Mouse (Mus musculus): ENCODE measurements around the gene Fgf22.

Fgf22 gene

DNA sequence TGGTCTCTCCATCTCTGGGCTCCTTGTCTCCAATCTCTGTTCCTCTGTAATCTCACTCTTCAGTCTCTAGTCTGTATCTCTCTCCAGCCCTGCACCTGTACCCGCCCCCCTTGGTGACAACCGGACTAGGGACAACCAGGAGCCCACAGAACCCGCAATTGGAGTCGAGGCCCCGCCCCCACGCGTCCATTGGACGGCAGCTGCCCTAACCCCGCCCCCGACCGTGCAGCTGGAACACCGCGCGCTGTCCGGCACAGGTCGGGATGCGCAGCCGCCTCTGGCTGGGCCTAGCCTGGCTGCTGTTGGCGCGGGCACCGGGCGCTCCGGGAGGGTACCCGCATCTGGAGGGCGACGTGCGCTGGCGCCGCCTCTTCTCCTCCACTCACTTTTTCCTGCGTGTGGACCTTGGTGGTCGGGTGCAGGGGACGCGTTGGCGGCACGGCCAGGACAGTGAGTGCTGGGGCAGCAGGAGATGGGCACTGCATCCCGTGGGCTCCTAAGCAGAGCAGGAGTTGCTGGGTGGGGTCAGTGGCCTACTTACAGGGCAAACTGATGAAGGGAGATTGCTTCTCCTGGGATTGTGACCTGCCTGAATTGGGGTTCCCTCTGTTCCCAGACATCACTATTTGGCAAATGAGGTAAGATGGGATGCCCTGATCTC is at the start of gene Fgf22:
Gene Fgf22 (plus strand): TSS at position 221 of the 661 bp plus-strand sequence.
- peak; percentile 73 to 82 for DNase-seq

DNA sequence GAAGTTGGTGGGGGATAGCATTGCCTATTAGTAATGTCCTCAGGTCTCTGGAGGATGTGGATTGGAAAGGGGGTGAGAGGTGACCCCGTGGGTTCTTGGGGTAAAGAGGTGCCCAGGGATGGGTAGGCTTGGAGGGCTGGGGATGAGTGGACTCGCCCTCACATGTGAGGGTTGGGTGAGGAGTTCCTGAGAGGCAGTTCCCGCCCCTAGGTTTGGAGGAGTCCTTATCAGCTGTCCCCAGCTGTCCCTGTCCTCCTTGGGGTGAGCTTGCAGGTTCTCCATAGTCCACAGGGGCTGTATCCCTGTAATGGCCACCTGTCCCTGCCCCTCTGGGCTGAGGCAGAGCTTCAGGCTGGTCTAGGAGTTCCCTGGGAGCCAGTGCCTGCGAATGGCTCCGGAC is 48.9 kb upstream of the Fgf22 start:
- DNase-seq, result no peak

DNA sequence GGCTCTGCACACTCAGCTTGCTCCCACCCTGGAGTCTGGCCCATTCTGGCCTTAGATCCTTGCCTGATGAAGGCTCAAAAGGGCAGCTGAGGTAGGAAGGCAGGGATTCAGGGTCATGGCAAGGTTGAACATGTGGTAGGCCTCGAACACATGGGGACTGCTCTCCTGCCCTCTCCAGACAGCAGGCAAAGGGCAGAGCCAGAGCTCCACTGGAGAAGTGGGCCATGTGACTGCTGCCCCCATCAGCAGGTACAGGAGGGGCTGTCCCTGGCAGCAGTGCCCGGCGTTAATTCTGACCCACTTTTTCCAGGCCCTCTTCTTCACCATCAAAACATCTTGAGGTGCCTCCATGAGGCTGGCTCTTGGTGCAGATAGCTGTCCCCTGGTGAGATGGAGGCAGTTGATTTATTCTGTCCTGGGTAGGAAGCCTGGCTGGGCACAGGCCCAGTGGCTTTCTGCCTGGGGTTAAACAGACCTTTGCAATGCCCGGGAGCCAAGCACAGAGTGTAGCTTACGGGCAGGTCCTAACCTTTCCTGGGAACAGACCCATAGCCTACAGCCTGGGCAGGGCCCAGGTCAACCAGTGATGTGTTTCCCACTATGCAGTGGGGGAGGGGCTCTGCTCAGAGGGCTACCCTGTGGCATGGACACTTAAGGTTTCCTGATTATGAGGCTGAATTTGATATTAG is 48.3 kb upstream of the Fgf22 start:
- no peak for DNase-seq

DNA sequence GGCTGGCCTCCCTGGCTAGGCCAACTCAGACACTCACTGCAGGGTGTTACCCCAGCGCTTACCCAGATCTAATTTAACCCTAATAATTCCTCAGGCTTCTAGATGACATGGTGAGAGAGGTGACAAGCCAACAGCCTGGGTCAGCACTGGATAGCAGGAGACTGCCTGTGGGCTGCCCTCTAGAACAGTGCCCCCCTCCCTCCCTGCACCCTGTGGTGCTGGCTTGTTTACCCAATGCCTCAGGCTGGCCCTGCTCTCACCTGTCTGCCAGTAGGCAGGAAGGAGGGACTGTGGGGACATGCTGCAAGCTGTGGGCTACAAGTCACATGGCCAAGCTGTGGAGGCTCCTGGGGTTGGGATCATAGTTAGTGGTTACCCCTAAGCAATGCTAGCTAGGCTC is 47.7 kb upstream of the Fgf22 start:
- DNase-seq, result no peak

DNA sequence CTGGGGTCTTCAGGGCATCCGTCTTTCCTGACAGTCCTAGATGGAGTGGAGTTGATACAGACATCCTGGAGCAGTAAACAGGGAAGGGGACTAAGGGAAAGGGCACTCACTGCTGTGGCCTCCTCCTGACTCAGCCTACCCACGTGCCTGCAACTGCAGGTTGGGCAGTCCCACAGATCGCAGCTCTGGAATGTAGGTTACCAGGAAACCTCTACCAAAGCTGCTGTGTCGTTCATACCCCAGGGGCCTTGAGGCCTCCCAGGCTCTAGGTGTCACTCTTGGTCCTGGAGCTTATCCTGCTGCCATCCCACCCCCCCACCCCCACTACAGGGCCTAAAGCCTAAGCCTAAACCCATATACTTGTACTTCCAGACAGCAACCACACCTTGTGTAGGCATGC is 47.1 kb upstream of the Fgf22 start:
- no peak for DNase-seq

DNA sequence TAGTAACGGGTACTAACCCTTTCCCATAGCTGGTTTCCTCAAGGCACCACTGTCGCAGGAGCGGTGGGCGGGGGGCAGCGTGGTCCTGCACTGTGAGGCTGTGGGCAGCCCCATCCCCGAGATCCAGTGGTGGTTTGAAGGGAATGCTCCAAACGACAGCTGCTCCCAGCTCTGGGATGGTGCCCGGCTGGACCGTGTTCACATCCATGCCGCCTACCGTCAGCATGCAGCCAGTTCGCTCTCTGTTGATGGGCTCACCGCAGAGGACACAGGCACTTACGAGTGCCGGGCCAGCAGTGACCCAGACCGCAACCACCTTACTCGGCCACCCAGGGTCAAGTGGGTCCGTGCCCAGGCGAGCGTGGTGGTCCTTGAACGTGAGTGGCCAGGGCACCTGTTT is 46.2 kb upstream of the Fgf22 start:
- no peak for DNase-seq

DNA sequence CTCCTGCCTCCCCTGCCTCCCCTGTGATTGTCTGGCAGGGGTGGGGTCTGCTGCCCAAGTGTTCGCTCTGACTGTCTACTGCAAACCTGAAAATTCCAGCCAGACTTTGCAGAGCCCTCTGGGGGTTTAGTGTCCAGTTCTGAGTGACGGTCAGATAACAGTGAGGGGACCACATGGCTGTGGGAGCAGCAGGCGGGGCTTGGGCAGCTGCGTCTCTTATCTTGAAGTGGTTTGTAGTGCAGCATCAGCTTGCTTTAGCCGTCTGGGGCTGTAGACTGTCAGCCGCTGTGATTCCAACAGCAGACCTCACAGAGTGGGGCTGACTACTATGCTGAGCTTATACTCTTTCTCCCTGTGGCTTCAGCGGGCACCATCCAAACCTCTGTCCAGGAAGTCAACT is 45.6 kb upstream of the Fgf22 start:
- no peak for DNase-seq

DNA sequence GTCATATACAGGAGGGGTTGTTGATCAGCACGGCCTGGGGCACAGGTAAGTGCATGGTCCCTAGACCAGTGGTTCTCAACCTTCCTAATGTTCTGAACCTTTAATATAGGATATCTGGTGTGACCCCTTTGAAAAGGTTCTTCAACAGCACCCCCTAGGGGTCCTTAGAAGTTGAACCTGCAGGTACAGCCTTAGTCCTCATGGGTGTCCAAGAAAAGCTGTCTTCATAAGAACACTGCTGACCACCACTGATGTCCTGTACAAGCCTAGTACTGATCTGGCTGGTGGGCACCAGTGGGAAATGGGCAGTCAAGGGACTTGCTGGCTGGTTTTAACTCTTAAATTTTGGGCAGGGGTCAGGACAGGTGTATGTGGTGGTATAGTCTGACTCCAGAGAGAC is 42.8 kb upstream of the Fgf22 start:
- no peak for DNase-seq

DNA sequence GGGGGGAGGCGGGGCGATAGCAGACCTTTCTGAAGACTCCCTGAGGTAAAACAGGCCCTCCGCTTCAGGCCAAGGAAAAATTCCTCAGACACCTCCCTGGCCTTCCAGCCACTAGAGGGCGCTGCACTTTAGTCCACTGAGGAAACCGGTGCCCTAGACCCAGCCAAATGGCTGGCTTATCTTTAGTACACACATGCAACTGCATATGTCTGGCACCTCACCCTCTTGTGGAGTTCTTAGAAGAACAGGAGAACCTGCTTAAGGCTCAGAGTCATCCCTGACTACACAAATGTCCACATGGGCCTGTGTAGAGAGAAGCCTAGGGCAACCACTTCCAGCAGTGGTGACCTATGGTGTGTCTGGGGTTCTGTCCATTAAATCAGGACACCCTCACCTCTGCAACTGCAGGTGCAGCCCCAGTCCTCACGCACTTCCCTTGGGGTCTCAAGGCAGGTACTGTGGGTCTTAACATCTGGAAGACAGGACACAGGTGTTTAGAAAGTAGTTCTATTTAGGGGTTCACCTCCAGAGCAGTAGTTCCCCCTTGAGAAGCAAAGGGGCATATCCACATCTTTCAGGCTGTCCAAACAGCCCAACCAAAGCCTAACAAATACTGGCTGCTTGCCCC is 42.3 kb upstream of the Fgf22 start:
- peak; percentile 62 to 78 for DNase-seq

DNA sequence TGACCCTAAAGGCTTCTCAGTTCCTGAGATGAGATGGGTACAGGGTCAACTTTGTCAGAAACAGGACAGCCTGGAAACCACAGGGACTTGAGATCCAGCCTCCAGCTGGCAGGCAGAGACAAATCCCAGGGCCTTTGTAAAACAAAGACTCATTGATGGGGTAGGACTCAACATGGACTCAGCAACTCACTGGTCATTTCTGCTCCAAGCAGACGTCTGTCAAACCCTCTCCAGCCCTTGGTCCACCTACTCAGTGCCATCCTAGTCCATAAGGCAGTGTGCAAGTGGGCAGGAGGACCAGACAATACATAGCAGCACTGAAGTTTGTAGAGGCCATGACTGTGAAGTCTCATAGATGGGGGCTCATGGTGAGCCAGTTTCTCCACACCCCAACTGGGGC is 41.7 kb upstream of the Fgf22 start:
- no peak for DNase-seq

DNA sequence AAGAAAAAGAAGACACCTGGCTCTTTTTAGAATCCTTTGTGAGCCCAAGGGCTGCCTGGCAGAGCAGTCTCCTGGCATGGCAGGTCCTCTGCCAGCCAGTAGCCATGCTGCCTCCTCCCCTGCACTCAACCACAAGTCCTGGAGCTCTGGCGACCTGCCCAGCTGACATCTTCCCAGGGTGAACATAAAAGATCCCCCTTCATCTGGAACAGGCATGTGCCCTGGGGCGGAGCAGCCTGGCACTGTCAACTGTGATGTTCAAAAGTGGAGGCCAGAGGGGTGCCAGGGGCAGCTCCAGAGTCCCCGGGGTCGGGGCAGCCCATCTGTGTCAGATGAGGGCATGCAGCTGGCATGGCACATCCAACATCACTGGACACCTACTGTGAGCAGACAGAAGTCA is 39.9 kb upstream of the Fgf22 start:
- no peak for DNase-seq

DNA sequence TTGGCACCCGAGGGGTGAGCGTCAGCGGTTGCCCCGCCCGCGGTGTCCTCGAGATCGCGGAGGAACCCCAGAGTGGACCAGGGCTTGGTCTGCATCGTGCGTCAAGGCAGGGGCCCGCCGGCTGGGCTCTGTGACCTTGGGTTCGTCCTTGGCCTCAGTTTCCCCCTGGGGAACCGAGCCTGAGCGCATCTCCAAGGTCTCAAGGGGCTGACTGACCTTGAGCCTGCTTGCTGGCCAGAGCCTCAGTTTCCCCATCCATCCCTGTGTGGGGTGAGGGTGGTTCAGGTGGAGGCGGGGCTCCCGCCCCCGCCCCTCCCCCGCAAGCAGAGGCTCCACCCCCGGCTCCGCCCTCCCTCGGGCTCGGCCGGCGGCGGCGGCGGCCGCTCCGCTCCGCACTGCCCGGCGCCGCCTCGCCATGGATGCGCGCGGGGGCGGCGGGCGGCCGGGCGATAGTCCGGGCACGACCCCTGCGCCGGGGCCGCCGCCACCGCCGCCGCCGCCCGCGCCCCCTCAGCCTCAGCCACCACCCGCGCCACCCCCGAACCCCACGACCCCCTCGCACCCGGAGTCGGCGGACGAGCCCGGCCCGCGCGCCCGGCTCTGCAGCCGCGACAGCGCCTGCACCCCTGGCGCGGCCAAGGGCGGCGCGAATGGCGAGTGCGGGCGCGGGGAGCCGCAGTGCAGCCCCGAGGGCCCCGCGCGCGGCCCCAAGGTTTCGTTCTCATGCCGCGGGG is 38.5 kb upstream of the Fgf22 start, which contains the start of gene Hcn2:
Gene Hcn2 (plus strand): TSS at position 381 of the 734 bp plus-strand sequence.
- no peak for DNase-seq

DNA sequence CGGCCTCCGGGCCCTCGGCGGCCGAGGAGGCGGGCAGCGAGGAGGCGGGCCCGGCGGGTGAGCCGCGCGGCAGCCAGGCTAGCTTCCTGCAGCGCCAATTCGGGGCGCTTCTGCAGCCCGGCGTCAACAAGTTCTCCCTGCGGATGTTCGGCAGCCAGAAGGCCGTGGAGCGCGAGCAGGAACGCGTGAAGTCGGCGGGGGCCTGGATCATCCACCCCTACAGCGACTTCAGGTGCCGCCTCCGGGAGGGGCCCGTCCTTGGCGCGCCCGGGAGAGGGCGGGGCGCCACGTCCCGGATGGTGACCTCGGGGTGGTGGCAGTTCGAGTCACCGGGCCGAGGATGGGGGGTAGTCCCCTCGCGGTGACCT is 37.9 kb upstream of the Fgf22 start:
- no peak for DNase-seq

DNA sequence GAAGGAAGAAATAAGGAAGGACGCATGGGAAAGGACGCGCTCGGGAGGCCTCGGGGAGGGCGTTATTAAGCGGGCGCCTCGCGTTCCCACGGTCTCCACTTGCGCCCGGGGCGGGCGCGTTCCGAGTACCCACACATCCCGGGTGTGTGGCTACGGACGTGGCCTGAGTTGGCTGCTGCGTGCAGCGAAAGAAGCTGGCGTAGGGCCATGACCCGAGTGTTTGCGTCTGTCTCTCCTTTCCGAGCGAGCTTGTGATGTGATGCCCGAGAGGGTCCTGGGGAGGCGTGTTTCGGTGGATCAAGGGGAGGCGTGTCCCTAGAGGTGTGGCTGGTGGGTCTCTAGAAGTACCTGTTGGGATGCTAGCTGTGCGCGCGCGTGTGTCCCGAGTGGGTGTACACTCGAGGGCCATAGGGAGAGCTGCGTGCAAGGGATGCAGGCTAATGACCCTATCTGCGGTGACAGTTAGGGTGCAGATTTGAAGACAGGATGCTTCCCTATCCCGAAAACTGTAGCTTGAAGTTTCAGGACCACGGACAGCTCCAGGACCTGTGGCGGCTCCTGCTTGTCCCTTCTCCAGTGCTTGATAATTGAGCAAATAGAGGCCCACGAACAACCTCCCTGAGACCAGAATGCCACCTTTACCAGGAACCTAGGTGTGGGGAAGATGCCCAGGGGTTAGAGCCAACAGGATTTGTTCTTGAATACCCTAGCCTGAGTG is 37.1 kb upstream of the Fgf22 start:
- peak in 1 of 2 experiments; percentile 79 for DNase-seq

DNA sequence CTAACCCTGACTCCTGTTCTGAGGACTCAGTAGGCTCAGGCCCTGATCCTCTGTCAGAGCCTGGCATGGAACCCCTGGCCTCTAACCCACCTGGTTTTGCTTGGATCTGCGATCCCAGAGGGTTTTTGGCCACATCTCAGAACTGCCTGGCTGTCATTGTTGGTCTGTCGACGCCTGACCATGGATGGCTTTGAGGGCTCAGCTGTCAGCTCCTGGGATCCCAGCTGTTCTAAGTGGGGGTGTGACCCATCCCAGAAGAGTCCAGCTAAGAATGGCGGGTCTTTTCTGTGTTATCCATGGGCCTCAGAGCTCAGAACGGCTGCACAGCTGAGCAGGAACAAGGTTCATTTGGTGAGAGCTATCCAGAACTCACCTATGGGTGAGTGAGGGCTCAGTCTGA is 33.8 kb upstream of the Fgf22 start:
- no peak for DNase-seq

DNA sequence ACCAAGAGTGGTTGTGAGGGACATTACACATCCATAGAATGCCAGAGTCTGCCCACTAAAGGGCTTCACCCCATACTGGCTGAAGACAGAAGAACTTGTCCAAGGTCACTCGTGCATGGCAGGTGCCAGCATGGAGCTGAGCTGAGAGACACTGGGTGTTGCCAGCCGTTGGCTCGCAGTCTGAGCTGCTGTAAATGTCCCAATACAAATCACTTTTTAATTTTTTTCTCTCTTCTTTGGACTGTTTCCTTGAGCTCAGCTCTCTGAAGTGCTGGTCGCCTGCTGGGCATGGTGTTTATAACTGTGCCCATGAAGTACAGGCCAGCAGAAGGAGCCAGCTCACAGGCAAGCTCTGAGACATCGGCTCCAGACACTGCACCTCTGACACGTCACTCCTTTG is 31.8 kb upstream of the Fgf22 start:
- no peak for DNase-seq

DNA sequence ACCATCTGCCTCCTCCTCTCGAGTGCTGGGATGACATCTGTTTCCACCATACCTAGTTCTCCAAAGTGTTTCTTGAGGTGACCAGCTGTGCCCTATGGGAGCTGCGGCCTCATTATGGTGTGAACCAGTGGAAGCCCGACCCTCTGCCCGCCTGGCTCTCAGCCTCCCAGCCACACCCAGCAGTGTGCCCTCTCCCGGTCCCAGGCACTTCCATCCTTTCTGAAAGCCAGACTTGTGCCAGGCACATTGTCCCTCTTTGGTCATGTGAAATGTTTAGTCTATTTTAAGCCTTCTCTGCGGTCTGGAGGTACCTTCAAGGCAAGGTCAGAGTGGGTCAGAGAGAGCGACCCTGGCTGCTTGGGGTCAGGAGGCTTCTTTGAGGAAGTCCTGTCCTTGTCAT is 31.2 kb upstream of the Fgf22 start:
- DNase-seq, result no peak

DNA sequence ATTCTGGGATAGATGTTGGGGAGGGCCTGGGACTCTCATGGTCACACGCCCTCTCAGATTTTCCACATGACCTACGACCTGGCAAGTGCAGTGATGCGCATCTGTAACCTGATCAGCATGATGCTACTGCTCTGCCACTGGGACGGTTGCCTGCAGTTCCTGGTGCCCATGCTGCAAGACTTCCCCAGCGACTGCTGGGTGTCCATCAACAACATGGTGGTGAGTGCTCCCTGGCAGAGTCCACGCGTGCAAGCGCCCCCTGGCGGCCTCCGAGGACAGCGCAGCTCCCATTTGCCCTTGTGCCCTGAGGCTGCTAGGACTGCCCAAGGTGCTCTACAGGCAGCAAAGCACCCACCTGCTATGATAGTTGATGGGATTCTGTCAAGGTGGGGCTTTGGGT is 28.8 kb upstream of the Fgf22 start:
- peak; percentile 43 to 68 for DNase-seq

DNA sequence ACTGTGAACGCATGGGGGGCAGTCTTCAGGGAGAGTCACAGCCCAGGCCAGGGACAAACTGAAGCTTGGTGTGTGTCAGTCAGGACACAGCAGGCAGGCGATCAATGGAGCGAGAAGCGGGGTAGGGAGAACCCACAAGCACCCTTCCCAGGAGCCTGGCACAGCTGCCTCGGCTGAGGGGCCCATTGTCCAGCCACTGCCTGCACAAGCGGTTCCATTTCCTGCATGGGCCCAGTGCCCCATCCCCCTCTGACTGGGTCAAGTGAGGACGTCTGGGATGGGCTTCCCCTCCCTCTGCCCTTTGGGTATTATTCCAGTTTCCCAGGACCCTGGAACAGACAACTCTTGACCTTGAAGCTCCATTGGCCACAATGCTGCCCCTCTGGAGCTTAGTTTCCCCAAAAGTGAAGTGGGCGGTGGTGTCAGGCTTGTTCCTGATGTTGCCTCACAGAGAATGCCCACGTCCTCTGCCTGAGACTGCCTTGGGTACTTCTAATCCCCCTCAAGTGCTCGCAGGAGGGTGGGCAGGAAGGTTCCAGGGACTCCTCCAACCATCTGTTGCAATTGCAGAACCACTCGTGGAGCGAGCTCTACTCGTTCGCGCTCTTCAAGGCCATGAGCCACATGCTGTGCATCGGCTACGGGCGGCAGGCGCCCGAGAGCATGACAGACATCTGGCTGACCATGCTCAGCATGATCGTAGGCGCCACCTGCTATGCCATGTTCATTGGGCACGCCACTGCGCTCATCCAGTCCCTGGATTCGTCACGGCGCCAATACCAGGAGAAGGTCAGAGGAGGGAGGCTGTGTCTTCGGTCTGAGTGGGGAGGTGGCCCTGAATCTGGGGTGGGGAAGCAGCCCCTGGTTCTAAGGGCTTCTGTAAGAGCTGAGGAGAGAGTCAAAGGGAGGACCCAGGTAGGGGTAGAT is 26.3 kb upstream of the Fgf22 start:
- no peak for DNase-seq

DNA sequence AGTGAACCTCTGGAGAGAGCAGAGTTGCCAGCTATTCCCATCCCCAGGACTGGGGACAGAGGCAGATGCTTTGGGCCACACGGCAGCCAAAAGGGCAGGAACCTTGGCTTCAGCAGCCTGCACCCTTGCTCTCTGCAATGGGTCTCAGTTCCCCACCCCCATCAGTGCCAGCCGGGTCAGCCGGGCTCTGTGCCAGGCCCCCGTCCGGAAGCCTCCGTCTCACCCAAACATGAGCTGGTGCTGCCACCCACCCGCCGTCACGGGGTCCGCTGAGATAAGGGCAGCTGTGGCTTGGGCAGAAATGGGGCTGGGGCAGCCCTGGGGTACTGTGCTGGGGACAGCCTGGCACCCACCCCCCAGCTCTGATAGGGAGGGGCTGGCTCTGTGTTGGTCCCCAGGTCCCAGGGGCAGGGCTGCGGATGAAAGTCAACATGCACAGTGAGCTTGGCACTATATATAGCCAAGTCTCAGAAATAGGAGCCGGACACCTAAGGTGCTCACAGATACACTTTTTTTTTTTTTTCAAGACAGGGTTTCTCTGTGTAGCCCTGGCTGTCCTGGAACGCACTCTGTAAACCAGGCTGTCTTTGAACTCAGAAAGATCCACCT is 25.4 kb upstream of the Fgf22 start:
- no peak for DNase-seq

DNA sequence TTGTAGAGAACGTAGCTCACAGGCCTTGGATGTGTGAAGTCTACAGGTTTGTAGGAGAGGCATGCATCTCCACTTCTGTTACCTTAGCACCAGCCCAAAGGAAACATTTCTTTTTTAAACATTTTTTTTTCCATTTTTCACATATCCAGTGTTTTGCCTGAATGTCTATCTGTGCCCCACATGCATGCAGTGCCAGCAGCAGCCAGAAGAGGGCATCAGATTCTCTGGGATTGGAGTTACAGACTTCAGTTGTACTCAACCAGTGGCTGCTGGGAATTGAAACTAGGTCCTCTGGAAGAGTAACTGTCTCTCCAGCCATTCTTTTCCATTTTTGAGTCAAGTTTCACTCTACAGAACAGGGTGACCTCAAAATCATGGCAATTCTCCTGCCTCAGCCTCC is 22.4 kb upstream of the Fgf22 start:
- peak in 1 of 2 experiments; percentile 54 for DNase-seq

Data from kidney, adult 8-10 months (tissue).